Mouse (Mus musculus): ENCODE measurements around the gene Htr1d. TPM values are rescaled to one million over a fixed set of nuclear protein-coding genes. Genes with fewer than 3 reads are reported as not detected.

Gene Htr1d
- total RNA-seq, 2 experiments from 2014 or later: 0.39 to 0.41 TPM

DNA sequence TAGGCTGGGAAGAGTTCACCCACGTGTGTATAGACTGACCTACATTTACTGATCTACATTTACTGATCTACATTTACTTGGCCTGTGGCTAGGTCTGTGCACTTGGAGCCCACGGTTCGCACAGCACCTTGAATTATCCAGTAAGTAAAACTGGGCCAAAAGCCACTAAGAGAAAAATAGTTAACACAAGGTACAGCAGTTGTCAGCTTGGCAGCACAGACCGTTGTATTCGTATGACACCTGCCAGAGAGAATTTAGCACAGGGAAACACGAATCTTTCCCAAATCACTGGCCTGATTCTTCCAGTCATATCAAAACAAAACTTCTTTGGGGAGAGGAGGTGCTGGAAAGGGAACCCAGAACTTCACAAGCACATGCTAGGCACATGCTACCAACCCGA is 35.0 kb downstream of the Htr1d start:
- DNase-seq (ENCODE audit: low spot score in 2 of 2): no peak
- H3K27ac ChIP-seq: no peak overlapping the region
- TF ChIP-seq CTCF (conservative IDR thresholded peaks at IDR 0.05): no peak
- H3K4me3 ChIP-seq: no peak overlapping the region

DNA sequence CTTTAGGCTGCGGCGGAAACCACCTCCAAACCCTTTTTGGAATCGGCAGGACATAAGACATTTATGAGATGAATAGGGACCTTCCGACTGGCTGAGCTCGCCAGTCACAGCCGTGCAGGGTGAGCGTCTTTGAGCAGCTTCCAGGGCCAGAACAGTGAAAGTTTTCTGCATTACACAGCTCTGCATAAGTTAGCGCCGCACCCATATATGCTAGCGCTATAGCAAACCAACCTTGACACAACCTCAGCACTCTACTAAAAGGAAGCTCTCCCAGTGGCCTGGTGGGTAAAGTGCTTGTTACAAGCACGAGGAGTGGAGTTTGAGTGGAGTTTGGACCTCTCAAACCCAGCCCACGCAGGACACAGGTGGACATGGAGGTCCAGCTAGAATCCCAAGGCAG is 35.9 kb downstream of the Htr1d start:
- TF ChIP-seq CTCF (conservative IDR thresholded peaks at IDR 0.05): no peak
- H3K27ac ChIP-seq: no peak overlapping the region
- H3K4me3 ChIP-seq: no peak overlapping the region
- DNase-seq (ENCODE audit: low spot score in 2 of 2): no peak

DNA sequence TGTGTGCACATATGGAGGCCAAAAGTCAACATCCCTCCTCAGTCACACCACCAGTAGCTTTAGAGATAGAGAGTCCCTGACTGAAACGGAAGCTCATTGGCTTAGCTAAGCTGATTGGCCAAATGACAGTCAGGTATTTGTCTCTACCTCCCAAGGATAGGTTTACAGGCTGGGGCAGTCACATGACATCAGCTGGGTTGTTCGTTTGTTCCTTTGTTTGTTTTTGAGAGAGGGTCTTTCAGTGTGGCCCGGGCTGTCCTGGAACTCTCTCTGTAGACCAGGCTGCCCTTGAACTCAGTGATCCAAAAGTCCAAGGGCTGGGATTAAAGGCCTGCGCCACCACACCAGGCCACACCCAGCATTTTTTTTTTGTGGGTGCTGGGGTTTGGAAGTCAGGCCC is 37.9 kb downstream of the Htr1d start:
- Histone ChIP-seq H3K27ac (peak overlapping the region; percentile 98; the same call in 1 of the 2 replicates), H3K4me3 (no peak overlapping the region)
- no peak for DNase-seq (ENCODE audit: low spot score in 2 of 2)
- TF ChIP-seq CTCF (conservative IDR thresholded peaks at IDR 0.05): no peak

DNA sequence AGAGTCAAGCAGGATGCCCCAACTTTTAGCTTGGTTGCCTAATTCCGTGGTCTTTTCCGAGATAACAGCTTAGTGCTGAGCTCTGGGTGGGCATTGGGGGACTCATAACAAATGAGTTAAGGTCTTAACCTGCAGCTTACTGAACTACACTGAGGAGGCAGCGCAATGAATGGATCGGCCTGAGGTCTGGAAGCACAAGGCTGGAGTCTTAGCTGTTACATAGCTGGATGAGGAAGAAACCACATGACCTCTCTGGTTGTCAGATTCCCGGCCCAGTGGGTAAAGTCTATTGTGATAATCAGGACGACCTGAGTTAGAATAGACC is 38.4 kb downstream of the Htr1d start:
- no peak for DNase-seq (ENCODE audit: low spot score in 2 of 2)
- H3K27ac ChIP-seq: peak overlapping the region; percentile 98
- TF ChIP-seq CTCF (conservative IDR thresholded peaks at IDR 0.05): no peak
- peak overlapping the region; percentile 85 for H3K4me3 ChIP-seq

DNA sequence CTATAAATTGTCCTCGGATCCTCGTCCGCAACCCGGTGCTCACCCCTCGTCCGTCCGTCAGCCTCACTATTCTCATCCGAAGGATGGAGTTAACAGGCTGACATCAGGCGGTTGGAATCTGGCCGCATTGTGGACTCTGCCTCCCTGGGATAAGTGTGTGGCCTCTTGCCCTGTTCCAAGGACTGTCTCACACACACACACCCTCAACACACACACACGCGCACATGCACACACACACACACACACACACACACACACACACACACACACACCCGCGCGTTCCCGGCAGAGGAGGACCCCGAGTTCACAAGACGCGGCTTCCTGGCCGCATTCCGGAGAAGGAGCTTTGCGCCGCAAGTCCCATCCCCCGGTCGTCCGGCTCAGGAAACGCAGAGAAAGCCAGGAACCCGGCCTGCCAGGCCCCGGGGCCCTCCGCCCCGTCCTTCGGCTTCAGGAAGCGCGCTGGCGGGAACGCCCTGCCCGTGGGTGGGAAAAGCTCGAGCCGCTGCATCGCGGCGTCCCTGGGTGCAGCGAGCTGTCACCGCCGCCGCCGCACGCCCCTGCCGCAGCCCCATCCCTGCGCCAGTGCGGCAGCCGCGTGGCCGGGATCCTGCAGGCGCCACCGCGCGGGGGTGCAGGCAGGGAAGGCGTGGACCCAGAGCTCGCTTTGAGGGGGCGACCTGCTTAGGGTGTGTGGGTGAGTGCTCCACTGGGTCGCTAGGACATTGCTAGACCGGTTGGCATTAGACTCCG is 38.9 kb downstream of the Htr1d start, which contains the start of gene 6030445D17Rik:
TSS of gene 6030445D17Rik (plus strand) at position 165 of the 753 bp plus-strand sequence.
- peak; percentile 41 to 59 for DNase-seq (ENCODE audit: low spot score in 2 of 2)
- peak within 1 kb of the TSS; percentile 98 for H3K27ac ChIP-seq
- TF ChIP-seq CTCF (conservative IDR thresholded peaks at IDR 0.05): peak; percentile 23
- H3K4me3 ChIP-seq: peak within 1 kb of the TSS; percentile 85

DNA sequence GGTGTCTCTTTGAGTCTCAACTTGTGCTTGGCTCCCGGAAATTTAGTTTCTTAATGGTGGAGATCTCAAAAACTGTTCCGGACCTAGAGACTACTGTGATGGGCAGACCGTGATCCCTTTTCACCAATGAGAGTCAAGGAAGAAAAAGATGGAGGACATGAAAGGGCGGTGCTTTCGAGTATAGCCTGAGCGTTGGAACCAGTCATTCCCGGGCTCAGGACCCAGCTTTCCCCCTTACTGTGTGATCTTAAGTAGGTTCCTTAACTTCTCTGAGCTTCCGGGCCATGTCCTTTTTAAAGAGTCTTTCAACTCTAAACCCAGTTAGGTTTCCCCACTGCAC is 39.5 kb downstream of the Htr1d start:
- no peak for TF ChIP-seq CTCF (conservative IDR thresholded peaks at IDR 0.05)
- no peak for DNase-seq (ENCODE audit: low spot score in 2 of 2)
- Histone ChIP-seq H3K27ac (peak overlapping the region; percentile 98), H3K4me3 (peak overlapping the region; percentile 85)

DNA sequence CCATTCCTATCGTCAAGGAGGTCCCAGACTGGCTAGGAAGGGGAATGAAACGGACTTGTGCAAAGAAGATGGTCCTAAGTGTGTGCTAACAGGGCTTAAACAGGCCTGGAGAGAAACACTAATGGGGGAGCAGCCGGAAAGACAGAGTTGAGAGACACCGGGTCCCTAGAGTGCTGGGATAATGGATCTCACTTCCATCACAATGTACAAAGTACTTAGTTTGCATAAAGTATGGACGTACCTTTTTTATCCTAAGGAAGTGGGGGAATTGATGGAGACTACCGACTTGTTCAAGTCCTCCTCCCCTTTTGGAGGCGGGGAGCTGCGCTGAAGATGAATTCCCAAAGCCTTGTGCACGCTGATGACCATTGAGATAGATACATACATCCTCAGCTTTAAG is 40.1 kb downstream of the Htr1d start:
- H3K4me3 ChIP-seq: peak overlapping the region; percentile 85

DNA sequence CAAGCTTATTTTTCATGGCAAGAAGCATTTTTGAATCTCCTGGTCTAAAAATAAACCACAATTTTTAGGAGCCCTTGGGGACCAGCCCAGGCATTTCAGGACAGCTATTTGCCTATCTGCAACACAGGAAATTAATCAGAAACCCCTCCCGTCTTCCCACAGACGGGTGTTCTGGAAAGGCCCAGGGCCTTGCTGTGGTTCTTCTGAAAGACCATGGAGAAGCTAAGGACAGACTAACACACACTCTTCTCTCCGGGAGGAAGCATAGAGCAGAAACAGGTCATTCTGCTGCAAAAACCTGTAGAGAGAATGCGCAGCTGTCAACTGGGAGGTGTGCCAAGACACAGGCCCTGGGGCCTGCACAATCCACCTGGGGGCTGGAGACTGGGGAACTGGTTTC is 42.9 kb downstream of the Htr1d start:
- Histone ChIP-seq H3K27ac (peak overlapping the region; percentile 82), H3K4me3 (no peak overlapping the region)
- TF ChIP-seq CTCF (conservative IDR thresholded peaks at IDR 0.05): no peak
- no peak for DNase-seq (ENCODE audit: low spot score in 2 of 2)

More for the DNA sequence above, 40.1 kb downstream of the Htr1d start:
- no peak for DNase-seq (ENCODE audit: low spot score in 2 of 2)
- TF ChIP-seq CTCF (conservative IDR thresholded peaks at IDR 0.05): no peak
- peak overlapping the region; percentile 98; the same call in 1 of the 2 replicates for H3K27ac ChIP-seq

DNA sequence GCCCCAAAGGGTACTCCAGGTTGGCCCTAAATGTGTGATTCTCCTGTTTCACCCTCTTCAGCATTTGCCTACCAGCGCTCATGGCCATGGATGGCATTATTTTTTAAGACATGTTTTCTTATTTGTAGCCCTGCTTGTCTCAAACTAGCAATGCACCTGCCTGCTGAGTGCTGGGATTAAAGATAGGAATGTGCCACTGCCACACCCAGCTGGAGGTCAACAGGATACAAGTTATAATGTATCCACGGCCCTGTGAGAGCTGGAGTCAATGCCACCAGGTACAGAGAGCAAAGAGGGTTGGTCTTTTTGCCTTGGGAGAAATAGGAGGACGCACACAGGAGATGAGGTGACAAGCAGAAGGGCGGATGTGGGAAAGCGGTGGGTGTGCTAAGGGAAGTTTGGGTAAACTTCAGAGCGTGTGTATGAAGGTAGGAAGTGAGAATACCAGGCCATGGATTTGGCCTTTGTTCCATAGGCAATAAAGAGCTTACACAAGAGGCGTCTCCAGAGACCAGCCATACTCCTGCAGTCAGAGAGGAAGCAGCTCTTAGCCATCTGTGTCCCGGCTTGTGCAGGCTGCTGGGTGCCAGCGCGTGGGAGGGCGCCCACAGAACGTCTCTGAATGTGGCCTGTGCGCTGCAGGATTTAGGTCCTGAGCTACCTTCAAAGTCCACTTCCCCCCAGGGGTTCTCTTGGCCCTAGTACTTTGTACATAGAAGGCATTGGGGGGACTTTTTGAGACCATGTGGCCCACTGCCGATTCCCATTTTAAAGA is 45.4 kb downstream of the Htr1d start:
- Histone ChIP-seq H3K27ac (peak overlapping the region; percentile 97), H3K4me3 (peak overlapping the region; percentile 93)
- peak; percentile 75 to 82 for DNase-seq (ENCODE audit: low spot score in 2 of 2)
- TF ChIP-seq CTCF (conservative IDR thresholded peaks at IDR 0.05): no peak

DNA sequence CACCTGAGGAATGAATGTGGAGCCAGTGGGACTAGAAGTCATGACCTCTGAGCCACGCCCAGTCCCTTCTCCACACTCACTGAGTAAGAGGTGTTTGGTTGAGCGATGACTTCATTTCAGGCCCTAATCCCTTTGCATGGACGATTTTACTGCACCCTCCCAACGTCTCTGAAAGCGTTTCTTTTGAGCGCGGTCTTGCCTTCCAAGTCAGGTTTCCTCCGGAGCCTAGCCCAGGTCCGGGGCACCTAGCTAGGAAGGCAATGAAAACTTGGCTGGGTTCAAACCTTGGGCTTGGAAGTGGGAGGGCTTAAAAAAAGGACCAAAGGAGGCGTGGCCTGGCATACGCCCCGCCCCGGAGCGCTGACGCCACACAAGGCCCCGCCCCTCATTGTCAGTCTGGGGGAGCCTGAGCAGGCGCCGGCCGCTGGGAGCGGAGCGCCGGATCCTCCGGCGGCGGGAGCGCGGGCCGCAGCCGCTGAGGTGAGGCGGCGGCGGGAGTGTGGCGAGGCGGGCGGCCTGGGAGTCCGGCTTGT is 46.1 kb downstream of the Htr1d start, which contains the start of gene Luzp1:
TSS of gene Luzp1 (plus strand) at position 391 of the 533 bp plus-strand sequence.
- DNase-seq (ENCODE audit: low spot score in 2 of 2): peak; percentile 95 to 96
- Histone ChIP-seq H3K27ac (peak within 1 kb of the TSS; percentile 97), H3K4me3 (peak within 1 kb of the TSS; percentile 93)
- TF ChIP-seq CTCF (conservative IDR thresholded peaks at IDR 0.05): peak; percentile 11; the same call in 1 of the 2 replicates

DNA sequence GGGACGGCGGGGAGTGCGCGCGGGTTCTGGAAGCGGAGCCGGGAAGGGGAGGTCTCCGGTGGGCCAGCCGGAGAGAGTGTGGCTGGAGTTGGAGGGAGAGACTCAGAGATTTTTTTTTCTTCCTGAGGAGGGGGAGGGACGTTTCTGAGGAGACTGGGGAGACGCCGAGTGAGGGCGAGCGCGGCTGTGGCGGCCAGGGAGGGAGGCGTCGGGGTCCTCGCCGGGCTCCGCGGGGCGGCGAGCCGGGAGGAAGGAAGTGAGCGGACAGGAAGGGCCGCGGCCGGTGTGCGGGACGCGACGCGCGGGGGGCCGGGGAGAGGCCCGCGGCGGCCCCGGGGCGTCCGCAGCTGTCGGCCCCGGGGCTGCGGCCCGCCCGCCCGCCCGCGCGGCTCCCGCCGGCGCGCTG is 46.6 kb downstream of the Htr1d start:
- DNase-seq (ENCODE audit: low spot score in 2 of 2): no peak
- Histone ChIP-seq H3K4me3 (peak overlapping the region; percentile 93), H3K27ac (peak overlapping the region; percentile 97)
- no peak for TF ChIP-seq CTCF (conservative IDR thresholded peaks at IDR 0.05)

DNA sequence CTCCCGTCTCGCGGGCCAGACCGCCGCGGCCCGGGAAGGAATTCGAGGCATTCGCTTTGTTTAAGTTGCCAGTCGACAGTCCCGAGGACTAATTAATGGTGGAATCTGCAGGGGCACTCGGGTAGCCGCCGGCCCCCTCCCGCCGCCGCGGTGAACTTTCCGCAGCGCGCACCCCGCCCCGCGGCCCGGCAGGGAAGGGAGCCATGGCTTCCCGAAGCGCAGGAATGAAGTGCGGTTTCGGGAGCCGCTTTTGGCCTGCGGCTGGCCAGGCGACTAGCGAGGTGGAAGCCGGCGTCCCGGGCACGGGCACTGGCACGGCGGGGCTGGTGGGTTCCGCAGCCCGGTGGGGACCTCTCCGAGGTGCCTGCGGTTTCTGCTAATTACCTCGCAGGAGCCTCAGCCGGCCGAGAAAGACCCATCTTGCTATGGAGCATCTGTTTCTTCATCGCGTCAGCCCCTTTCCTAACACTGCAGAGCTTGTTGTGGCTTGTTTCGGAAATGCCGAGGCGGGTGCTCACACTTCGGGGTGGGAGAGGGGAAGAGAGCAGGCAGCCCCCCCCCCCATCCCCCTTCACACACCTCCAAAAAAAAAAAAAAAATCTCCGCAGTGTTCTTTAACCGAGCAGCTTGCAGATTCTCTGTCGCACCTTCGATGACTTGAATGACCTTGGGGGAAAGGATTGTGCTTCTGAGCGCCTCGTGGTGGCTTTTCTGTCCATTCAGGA is 47.2 kb downstream of the Htr1d start:
- Histone ChIP-seq H3K4me3 (peak overlapping the region; percentile 93), H3K27ac (peak overlapping the region; percentile 97)
- peak in 1 of 2 experiments; percentile 33 for DNase-seq (ENCODE audit: low spot score in 2 of 2)
- TF ChIP-seq CTCF (conservative IDR thresholded peaks at IDR 0.05): no peak; the same call in 1 of the 2 replicates

DNA sequence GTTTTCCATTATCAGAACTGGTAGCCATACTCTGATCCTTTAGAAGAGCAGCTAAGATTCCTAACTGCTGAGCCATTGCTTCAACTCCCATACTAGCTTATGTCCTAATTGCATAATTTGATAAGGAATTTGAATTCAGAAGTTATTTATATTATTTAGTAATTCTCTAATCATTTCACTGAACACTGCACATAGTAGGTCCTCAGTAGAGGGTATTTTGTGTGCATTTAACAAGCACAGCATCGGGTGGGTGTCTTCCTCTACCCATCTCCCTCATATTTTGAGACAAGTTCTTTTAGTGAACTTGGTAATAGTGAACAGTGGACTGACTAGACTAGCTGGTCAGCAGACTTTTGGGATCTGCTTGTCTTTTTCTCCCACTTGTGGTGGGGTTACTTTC is 53.4 kb downstream of the Htr1d start:
- DNase-seq (ENCODE audit: low spot score in 2 of 2): no peak
- no peak overlapping the region for H3K27ac ChIP-seq
- TF ChIP-seq CTCF (conservative IDR thresholded peaks at IDR 0.05): no peak
- H3K4me3 ChIP-seq: no peak overlapping the region
